Mouse (Mus musculus) hindbrain, embryonic 16.5 days (tissue): ENCODE data around the gene Timm10. TPM values are rescaled to one million over a fixed set of nuclear protein-coding genes. Genes with fewer than 3 reads are reported as not detected.

Experiments used
- ATAC-seq: fragments of 200-750 bp; cut with Nextera tagmentation; 2 replicates; pipeline ENCODE4 v1.8.0; 2017; ENCODE audit warnings: moderate TSS enrichment, moderate library complexity
- H3K27ac ChIP-seq: fragments of 300-500 bp; sonication (generic); 2 replicates; pipeline ENCODE4 v1.5.1; 2014; ENCODE audit warnings: low read depth, mild to moderate bottlenecking, control low read depth, low read length, moderate library complexity
- H3K27me3 ChIP-seq: fragments of 300-500 bp; sonication (generic); replicated peaks from 2 replicates; pipeline ENCODE4 v1.6.1; 2014; ENCODE audit warnings: low read length; ENCODE audit not compliant: control insufficient read depth, insufficient read depth
- H3K36me3 ChIP-seq: fragments of 300-500 bp; sonication (generic); 2 replicates; pipeline ENCODE4 v1.6.1; 2014; ENCODE audit warnings: mild to moderate bottlenecking, low read length, moderate library complexity, mixed read lengths; ENCODE audit not compliant: control insufficient read depth, insufficient read depth
- H3K4me1 ChIP-seq: fragments of 300-500 bp; sonication (generic); 2 replicates; pipeline ENCODE4 v1.6.1; 2014; ENCODE audit warnings: low read depth, low read length; ENCODE audit not compliant: control insufficient read depth, insufficient read depth
- H3K4me2 ChIP-seq: fragments of 300-500 bp; sonication (generic); 2 replicates; pipeline ENCODE4 v1.6.1; 2014; ENCODE audit warnings: mild to moderate bottlenecking, low read length, control low read depth, moderate library complexity
- H3K4me3 ChIP-seq: fragments of 300-500 bp; sonication (generic); 2 replicates; pipeline ENCODE4 v1.5.1; 2014; ENCODE audit warnings: mild to moderate bottlenecking, low read length, control low read depth, moderate library complexity
- H3K9ac ChIP-seq: fragments of 300-500 bp; sonication (generic); 2 replicates; pipeline ENCODE4 v1.6.1; 2014; ENCODE audit warnings: low read depth, mild to moderate bottlenecking, control low read depth, low read length, moderate library complexity
- H3K9me3 ChIP-seq: fragments of 300-500 bp; sonication (generic); 2 replicates; pipeline ENCODE4 v1.6.1; 2014; ENCODE audit warnings: mild to moderate bottlenecking, low read length, moderate library complexity; ENCODE audit not compliant: control insufficient read depth
- WGBS: fragments of 180-500 bp; shearing (Covaris S2); extraction: QIAGEN DNeasy Blood & Tissue Kit; methylation state at CpG from one replicate; pipeline ENCODE4 v1.1.7; 2014; 5-methylcytosine and 5-hydroxymethylcytosine counted together
- polyA plus RNA-seq: library from polyadenylated mRNA; unstranded; fragments of >200 nt; fragmentation: Nextera tagmentation; extraction: Ambion mirVana; gene quantifications from 2 replicates; pipeline ENCODE4 v1.2.1, GENCODE M21; 2015

Gene Timm10
- polyA plus RNA-seq, 1 experiment from 2014 or later, result 83.2 TPM

DNA sequence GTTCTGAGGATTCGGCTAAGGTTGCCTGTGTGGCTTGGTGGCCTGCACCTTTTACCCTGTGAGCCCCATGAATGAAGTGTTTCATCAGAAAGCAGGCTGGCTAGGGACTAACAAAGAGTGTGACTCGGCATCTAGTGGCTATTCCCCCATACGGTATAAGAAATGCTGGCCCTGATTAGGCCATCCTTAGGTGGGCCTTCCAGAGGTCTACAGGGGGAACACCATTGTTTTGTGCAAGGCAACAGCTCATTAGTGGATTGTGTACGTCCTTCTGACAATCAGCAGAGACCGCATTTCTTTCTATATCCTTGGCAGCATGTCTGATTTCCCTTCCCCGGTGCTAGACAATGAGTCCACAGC, 16.3 kb upstream of the Timm10 start:
- WGBS, result 78% methylated on average over 6 of the region's 6 CpGs
- no peaks in the 10 kb centered on the region for H3K27me3 ChIP-seq
- H3K9ac ChIP-seq, result no peak overlapping the region
- H3K36me3 ChIP-seq, result no peaks in the 10 kb centered on the region; the same call in 1 of the 2 replicates
- H3K4me1 ChIP-seq, result no peaks in the 10 kb centered on the region; the same call in 1 of the 2 replicates
- H3K4me2 ChIP-seq, result no peak overlapping the region; the same call in 1 of the 2 replicates
- ATAC-seq, result no peak
- H3K9me3 ChIP-seq, result peaks cover 4% of the 10 kb centered on the region; the same call in 1 of the 2 replicates
- H3K27ac ChIP-seq, result no peak overlapping the region
- no peak overlapping the region for H3K4me3 ChIP-seq

GRCm38 (mm10) chr2:84810886-84811577, 15.8 kb upstream of the Timm10 start:
- H3K9me3 ChIP-seq, result peaks cover 4% of the 10 kb centered on the region; the same call in 1 of the 2 replicates
- H3K9ac ChIP-seq, result peak overlapping the region; percentile 51
- H3K4me3 ChIP-seq, result peak overlapping the region; percentile 28
- no peaks in the 10 kb centered on the region for H3K27me3 ChIP-seq
- ATAC-seq, result peak; percentile 79
- peak overlapping the region; percentile 56 for H3K4me2 ChIP-seq
- H3K36me3 ChIP-seq, result no peaks in the 10 kb centered on the region; the same call in 1 of the 2 replicates
- no peaks in the 10 kb centered on the region; the same call in 1 of the 2 replicates for H3K4me1 ChIP-seq
- WGBS, result 34% methylated on average over 26 of the region's 26 CpGs
- no peak overlapping the region for H3K27ac ChIP-seq

GRCm38 (mm10) chr2:84811880-84812279, 14.9 kb upstream of the Timm10 start:
- 86% methylated on average over 7 of the region's 7 CpGs for WGBS
- no peak for ATAC-seq
- Histone ChIP-seq H3K9ac (no peak overlapping the region), H3K4me2 (no peak overlapping the region), H3K9me3 (peaks cover 4% of the 10 kb centered on the region; the same call in 1 of the 2 replicates), H3K27ac (no peak overlapping the region), H3K4me3 (no peak overlapping the region), H3K27me3 (no peaks in the 10 kb centered on the region), H3K36me3 (no peaks in the 10 kb centered on the region; the same call in 1 of the 2 replicates), H3K4me1 (no peaks in the 10 kb centered on the region; the same call in 1 of the 2 replicates)

DNA sequence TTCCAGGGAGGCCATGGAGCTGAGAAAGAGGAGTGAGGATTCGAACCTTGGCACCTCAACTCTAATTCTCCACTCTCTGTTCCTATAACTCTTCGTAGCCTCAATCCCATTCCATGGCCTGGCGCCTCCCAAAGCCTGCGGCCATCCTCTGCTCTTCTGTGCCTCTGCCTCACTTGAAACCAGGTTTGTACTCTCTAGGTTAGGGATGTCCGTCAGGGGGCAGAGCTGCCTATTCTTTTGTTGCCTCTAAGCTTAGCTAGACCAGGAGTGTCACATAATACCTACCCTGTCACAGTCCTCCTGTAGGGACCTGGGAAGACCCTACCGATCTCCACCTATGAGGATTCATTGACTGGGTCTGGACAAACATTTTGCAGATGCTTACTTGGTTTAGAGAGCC, 14.1 kb upstream of the Timm10 start:
- H3K27ac ChIP-seq, result no peak overlapping the region
- no peak overlapping the region for H3K4me3 ChIP-seq
- H3K4me2 ChIP-seq, result no peak overlapping the region
- H3K9ac ChIP-seq, result no peak overlapping the region
- 78% methylated on average over 6 of the region's 6 CpGs for WGBS
- no peaks in the 10 kb centered on the region; the same call in 1 of the 2 replicates for H3K4me1 ChIP-seq
- peaks cover 4% of the 10 kb centered on the region; the same call in 1 of the 2 replicates for H3K9me3 ChIP-seq
- no peaks in the 10 kb centered on the region; the same call in 1 of the 2 replicates for H3K36me3 ChIP-seq
- no peaks in the 10 kb centered on the region for H3K27me3 ChIP-seq
- no peak for ATAC-seq

DNA sequence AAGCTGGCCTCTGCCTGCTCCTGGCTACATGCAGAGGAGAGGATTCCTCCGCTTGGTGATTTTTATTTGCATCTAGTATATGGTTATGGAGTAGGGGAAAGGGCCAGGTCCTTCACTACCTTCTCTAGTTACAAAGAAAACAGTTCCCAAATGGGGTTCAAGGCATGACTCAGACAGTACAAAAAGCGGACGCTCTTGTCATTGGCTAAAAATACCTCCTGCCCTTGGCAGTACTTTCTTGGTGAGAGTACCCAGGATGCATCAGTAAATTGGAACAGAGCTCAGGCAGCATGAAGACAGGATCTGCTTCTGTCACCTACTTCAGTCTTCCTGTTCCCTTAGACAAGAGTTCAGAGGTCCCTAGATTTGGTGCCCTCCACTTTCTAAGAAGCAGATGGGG, 6.9 kb upstream of the Timm10 start:
- H3K9ac ChIP-seq, result no peak overlapping the region
- no peaks in the 10 kb centered on the region for H3K36me3 ChIP-seq
- H3K27ac ChIP-seq, result no peak overlapping the region
- peaks cover 2% of the 10 kb centered on the region; the same call in 1 of the 2 replicates for H3K27me3 ChIP-seq
- ATAC-seq, result no peak
- H3K4me1 ChIP-seq, result no peaks in the 10 kb centered on the region
- no peaks in the 10 kb centered on the region for H3K9me3 ChIP-seq
- no peak overlapping the region for H3K4me2 ChIP-seq
- no peak overlapping the region for H3K4me3 ChIP-seq
- 76% methylated on average over 3 of the region's 3 CpGs for WGBS

- Histone ChIP-seq H3K27me3 (peaks cover 2% of the 10 kb centered on the region; the same call in 1 of the 2 replicates), H3K4me3 (no peak within 1 kb of the TSS), H3K4me2 (no peak within 1 kb of the TSS), H3K9me3 (no peaks in the 10 kb centered on the region), H3K4me1 (peaks cover 2% of the 10 kb centered on the region), H3K9ac (no peak within 1 kb of the TSS), H3K36me3 (no peaks in the 10 kb centered on the region), H3K27ac (no peak within 1 kb of the TSS)
- 70% methylated on average over 13 of the region's 13 CpGs for WGBS
- ATAC-seq, result no peak
These were observed 4.2 kb upstream of the Timm10 start, which contains the start of gene Smtnl1 for GRCm38 (mm10) chr2:84822552-84822951. TSS of gene Smtnl1 (minus strand) at chr2:84822652.

GRCm38 (mm10) chr2:84823237-84823636, 3.6 kb upstream of the Timm10 start:
- no peak for ATAC-seq
- Histone ChIP-seq H3K9ac (no peak overlapping the region), H3K36me3 (no peaks in the 10 kb centered on the region), H3K4me1 (peaks cover 8% of the 10 kb centered on the region), H3K27ac (no peak overlapping the region), H3K4me3 (no peak overlapping the region), H3K9me3 (no peaks in the 10 kb centered on the region), H3K4me2 (no peak overlapping the region), H3K27me3 (peaks cover 2% of the 10 kb centered on the region; the same call in 1 of the 2 replicates)
- WGBS, result 43% methylated on average over 2 of the region's 2 CpGs

DNA sequence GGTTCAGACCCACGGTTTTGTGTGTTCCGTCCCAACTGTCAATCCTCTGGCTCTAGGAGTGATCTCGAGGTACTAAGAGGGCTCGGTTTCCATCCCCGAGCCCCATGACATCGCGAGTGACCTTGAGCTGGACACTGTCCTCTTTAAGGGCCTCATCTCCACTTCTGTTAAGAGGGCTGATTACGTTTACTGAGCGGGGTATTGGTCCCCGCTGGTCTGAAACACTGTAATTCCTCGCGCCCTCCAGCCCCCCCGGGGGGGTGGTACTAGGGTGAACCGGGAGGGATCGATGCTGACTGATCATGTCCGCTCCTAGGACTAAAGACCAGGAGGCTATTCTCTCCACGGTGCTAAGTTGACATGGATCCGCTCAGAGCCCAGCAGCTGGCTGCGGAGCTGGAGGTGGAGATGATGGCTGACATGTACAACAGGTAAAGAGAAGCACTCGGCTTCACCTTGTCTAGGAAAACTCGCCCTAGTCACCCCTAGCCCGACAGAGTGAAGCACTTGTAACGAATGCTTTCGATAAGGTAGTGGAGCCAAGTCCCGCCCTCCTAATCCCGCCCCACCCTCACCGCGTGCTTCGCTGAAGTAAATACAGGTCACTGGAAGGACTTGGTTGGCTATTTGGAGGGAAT, 605 bp downstream of the Timm10 start:
- Histone ChIP-seq H3K4me1 (peaks cover 9% of the 10 kb centered on the region), H3K9ac (peak overlapping the region; percentile 78), H3K36me3 (peaks cover 2% of the 10 kb centered on the region; the same call in 1 of the 2 replicates), H3K27ac (peak overlapping the region; percentile 45; the same call in 1 of the 2 replicates), H3K27me3 (no peaks in the 10 kb centered on the region), H3K4me2 (peak overlapping the region; percentile 96), H3K4me3 (peak overlapping the region; percentile 84), H3K9me3 (no peaks in the 10 kb centered on the region)
- no peak; the same call in 1 of the 2 replicates for ATAC-seq
- WGBS, result under 1% methylated on average over 29 of the region's 29 CpGs
